Mouse (Mus musculus): Measurements from ENCODE around the gene Gm266. TPM values are rescaled to one million over a fixed set of nuclear protein-coding genes. Genes with fewer than 3 reads are reported as not detected.
A peak's percentile ranks its signal among the peaks of the same experiment; 100 is the strongest.

Gm266 gene
- polyA plus RNA-seq, 1 experiment from 2014 or later = 0.49 TPM

- 25% methylated on average over 51 of the region's 52 CpGs for WGBS (ENCODE audit: insufficient replicate concordance)
- Histone ChIP-seq H3K27me3 (ENCODE audit: insufficient read depth, low read length) (no peaks in the 10 kb centered on the region), H3K4me3 (ENCODE audit: low read depth, low read length) (peak overlapping the region; percentile 81), H3K9me3 (ENCODE audit: low read length) (no peaks in the 10 kb centered on the region), H3K27ac (ENCODE audit: low read depth) (no peak overlapping the region; the same call in 1 of the 2 replicates), H3K4me1 (ENCODE audit: insufficient read depth) (peaks cover 52% of the 10 kb centered on the region), H3K9ac (replicated peaks) (peak overlapping the region; percentile 91), H3K36me3 (replicated peaks; ENCODE audit: insufficient read depth, low read length) (peaks cover 59% of the 10 kb centered on the region), H3K4me2 (ENCODE audit: low read depth, low read length) (peak overlapping the region; percentile 76)
- TF ChIP-seq CTCF (IDR thresholded peaks at IDR 0.05; ENCODE audit: low read depth) (no peak), EP300 (IDR thresholded peaks at IDR 0.05; ENCODE audit: low read depth) (no peak)
- DNase-seq = no peak
- no peak for ATAC-seq
These were observed 40.3 kb downstream of the Gm266 start for GRCm38 (mm10) chr12:111445161-111445889.

DNA sequence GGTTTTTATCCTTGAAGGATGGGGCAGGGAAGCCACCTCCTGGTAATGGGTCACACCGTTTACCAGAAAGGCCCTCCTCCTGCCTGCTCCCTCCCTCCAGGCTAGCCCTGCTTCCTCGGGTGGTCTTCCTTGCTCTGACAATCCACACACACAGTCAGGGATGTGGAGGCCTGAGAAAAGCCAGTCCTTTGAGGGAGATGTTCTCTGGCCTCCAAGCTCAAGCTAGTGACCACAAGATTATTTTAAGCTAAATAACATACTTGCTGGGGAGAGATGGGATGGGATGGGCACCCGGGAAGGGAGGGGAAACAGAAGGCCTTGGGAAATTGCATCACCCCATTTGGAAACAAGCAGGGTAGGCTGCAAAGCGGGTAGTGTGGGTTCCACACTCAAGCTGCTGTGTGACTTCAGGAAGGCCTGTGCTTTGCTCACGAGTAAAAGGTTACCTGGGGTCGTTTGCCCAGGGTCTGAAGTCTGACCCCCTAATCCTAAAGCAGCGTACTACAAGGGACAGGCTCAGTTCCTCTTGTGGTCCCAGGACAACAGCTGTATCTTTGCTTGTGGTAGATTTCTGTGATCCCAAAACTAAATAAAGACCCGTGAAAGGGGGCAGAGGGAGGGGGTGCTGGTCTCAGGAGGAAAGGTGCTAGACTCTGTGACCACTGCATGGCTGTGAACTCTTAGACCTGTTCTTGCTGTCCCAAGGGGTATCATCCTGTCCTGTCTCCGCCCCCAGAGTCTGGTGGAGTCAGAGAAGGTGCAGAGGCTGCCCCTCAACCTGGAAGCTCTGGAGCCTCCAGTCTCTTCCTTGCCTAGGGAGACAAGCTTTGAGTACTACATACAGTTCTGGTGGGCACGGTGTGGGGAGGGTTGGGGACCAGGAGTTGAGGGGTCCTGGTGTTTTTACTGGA lies 41.4 kb downstream of the Gm266 start:
- peaks cover 51% of the 10 kb centered on the region for H3K4me1 ChIP-seq (ENCODE audit: insufficient read depth)
- H3K9ac ChIP-seq (replicated peaks) = peak overlapping the region; percentile 91
- peak overlapping the region; percentile 81 for H3K4me3 ChIP-seq (ENCODE audit: low read depth, low read length)
- no peaks in the 10 kb centered on the region for H3K9me3 ChIP-seq (ENCODE audit: low read length)
- H3K36me3 ChIP-seq (replicated peaks; ENCODE audit: insufficient read depth, low read length) = peaks cover 48% of the 10 kb centered on the region
- 19% methylated on average over 10 of the region's 10 CpGs for WGBS (ENCODE audit: insufficient replicate concordance)
- DNase-seq = no peak
- no peaks in the 10 kb centered on the region for H3K27me3 ChIP-seq (ENCODE audit: insufficient read depth, low read length)
- H3K27ac ChIP-seq (ENCODE audit: low read depth) = peak overlapping the region; percentile 98
- TF ChIP-seq EP300 (IDR thresholded peaks at IDR 0.05; ENCODE audit: low read depth) (no peak), CTCF (IDR thresholded peaks at IDR 0.05; ENCODE audit: low read depth) (no peak)
- ATAC-seq = peak; percentile 1; the same call in 1 of the 2 replicates
- peak overlapping the region; percentile 76 for H3K4me2 ChIP-seq (ENCODE audit: low read depth, low read length)

DNA sequence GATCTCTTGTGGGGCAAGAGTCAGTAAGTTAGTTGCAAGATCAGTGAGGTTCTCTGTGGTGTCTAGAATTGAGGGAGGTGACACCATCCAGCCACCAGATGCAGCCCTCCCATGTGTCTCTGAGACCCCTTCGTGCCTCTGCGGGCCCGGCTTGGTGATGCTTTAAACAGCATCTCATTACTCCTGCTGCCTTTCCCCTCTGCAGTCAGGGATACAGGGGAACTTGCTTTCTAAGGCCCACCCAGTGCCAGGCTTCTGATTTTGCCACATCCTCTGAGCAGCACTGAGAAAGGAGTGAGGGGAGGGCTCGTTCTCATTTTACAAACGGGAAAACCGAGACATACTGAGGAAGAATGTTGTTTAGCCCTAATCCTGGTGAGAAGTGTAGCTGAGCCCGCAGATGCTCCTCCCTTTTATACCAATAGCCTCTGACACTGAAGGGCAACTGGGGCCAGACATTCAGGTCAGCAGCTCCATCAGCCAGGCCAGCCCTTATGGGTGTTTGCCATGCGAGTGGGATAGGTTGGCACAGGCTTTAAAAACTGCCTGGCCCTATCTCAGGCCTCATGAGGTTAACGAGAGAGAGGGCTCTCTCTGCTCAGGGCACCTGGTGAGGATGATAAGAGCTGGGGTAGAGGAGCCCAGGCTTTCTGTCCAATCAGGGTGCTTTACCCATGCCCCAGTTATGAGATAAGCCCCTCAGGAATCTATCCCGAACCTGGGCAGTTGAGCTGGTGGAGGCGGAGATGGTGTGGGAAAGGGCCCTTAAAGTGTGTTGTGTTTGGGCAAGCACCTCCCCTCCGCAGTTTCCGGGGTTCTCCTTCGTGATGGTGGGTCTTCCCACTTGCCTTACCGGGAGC lies 42.4 kb downstream of the Gm266 start:
- Histone ChIP-seq H3K27ac (ENCODE audit: low read depth) (peak overlapping the region; percentile 98), H3K9me3 (ENCODE audit: low read length) (no peaks in the 10 kb centered on the region), H3K36me3 (replicated peaks; ENCODE audit: insufficient read depth, low read length) (peaks cover 38% of the 10 kb centered on the region), H3K27me3 (ENCODE audit: insufficient read depth, low read length) (no peaks in the 10 kb centered on the region), H3K4me2 (ENCODE audit: low read depth, low read length) (peak overlapping the region; percentile 76), H3K4me1 (ENCODE audit: insufficient read depth) (peaks cover 55% of the 10 kb centered on the region), H3K4me3 (ENCODE audit: low read depth, low read length) (peak overlapping the region; percentile 81), H3K9ac (replicated peaks) (peak overlapping the region; percentile 91)
- 16% methylated on average over 15 of the region's 15 CpGs for WGBS (ENCODE audit: insufficient replicate concordance)
- DNase-seq (peak; percentile 77), ATAC-seq (peak; percentile 88)
- TF ChIP-seq EP300 (IDR thresholded peaks at IDR 0.05; ENCODE audit: low read depth) (peak; percentile 99), CTCF (IDR thresholded peaks at IDR 0.05; ENCODE audit: low read depth) (no peak)

DNA sequence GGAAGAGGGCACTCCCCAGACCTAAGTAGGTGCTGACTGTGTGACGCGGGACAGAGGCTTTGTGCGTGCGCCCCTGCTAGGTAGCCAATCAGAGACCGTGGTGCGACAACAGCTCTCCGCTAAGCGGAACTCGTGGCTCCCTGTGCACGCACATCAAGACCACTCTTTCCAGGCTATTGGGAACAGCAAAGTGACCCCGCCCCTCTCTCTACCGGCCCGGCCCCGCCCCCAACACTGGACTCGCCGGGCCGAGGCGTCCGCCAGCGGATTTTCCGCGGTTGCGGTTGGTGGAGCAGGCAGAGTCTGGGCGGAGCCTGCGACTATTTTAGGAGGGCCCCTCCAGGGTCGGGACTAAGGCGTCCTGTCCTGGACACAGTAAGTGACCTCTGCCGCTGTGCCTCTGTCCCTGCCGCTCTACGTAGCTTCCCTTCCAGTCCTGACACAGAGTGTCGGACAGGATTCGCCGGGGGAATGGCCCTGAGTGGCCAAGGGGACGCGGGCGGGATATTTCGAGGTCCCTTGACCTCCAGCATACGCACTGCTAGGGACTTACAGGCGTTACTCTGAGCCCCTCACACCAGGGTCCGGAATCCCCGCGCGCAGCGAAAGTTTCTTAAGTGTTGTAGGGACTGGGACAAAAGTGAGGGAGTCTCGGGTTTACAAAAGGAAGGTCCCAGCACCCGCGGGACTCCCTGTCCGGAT lies 43.2 kb downstream of the Gm266 start, which contains the start of gene Tnfaip2:
Gene Tnfaip2 (plus strand): TSS at position 161 of the 702 bp plus-strand sequence.
- TF ChIP-seq EP300 (IDR thresholded peaks at IDR 0.05; ENCODE audit: low read depth) = no peak
- TF ChIP-seq CTCF (IDR thresholded peaks at IDR 0.05; ENCODE audit: low read depth) = no peak
- under 1% methylated on average over 48 of the region's 48 CpGs for WGBS (ENCODE audit: insufficient replicate concordance)
- ATAC-seq = peak; percentile 69
- H3K36me3 ChIP-seq (replicated peaks; ENCODE audit: insufficient read depth, low read length) = peaks cover 31% of the 10 kb centered on the region
- peak within 1 kb of the TSS; percentile 98 for H3K27ac ChIP-seq (ENCODE audit: low read depth)
- no peaks in the 10 kb centered on the region for H3K9me3 ChIP-seq (ENCODE audit: low read length)
- H3K4me1 ChIP-seq (ENCODE audit: insufficient read depth) = peaks cover 62% of the 10 kb centered on the region
- peak within 1 kb of the TSS; percentile 81 for H3K4me3 ChIP-seq (ENCODE audit: low read depth, low read length)
- DNase-seq = peak; percentile 93
- H3K27me3 ChIP-seq (ENCODE audit: insufficient read depth, low read length) = no peaks in the 10 kb centered on the region
- peak within 1 kb of the TSS; percentile 76 for H3K4me2 ChIP-seq (ENCODE audit: low read depth, low read length)
- peak within 1 kb of the TSS; percentile 91 for H3K9ac ChIP-seq (replicated peaks)

DNA sequence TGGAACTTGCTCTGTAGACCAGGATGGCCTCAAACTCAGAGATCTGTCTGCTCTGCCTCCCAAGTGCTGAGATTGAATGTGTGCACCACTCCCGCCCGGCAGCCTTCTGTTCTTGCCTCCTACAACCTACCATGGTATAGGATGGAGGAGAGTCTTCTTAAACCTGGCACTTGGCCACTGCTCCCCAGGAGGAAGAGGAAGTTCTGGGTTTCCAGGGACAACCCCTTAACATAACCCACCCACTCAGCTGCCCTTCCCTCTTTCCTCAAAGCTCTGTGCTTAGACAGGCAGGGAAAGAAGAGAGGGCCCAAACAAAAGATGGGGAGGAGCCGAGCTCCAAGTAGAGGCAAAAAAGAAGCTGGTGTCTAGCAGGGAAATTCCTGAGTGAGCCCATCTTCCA lies 44.1 kb downstream of the Gm266 start:
- H3K4me3 ChIP-seq (ENCODE audit: low read depth, low read length) = no peak overlapping the region
- 62% methylated on average over 3 of the region's 3 CpGs for WGBS (ENCODE audit: insufficient replicate concordance)
- DNase-seq = no peak
- TF ChIP-seq EP300 (IDR thresholded peaks at IDR 0.05; ENCODE audit: low read depth) = no peak
- no peak for TF ChIP-seq CTCF (IDR thresholded peaks at IDR 0.05; ENCODE audit: low read depth)
- peak overlapping the region; percentile 98 for H3K27ac ChIP-seq (ENCODE audit: low read depth)
- no peaks in the 10 kb centered on the region for H3K9me3 ChIP-seq (ENCODE audit: low read length)
- no peaks in the 10 kb centered on the region for H3K27me3 ChIP-seq (ENCODE audit: insufficient read depth, low read length)
- peaks cover 21% of the 10 kb centered on the region for H3K36me3 ChIP-seq (replicated peaks; ENCODE audit: insufficient read depth, low read length)
- peak overlapping the region; percentile 76 for H3K4me2 ChIP-seq (ENCODE audit: low read depth, low read length)
- no peak overlapping the region for H3K9ac ChIP-seq (replicated peaks)
- H3K4me1 ChIP-seq (ENCODE audit: insufficient read depth) = peaks cover 70% of the 10 kb centered on the region
- ATAC-seq = no peak

Data from liver, postnatal 0 days (tissue).